Mouse (Mus musculus) lung, adult 2 months (tissue): ENCODE measurements around the gene Ttc23.

Source experiments
- CTCF ChIP-seq: fragments of 200-500 bp; IDR thresholded peaks from 2 replicates; pipeline ENCODE4 v1.5.1; 2011; ENCODE audit warnings: mild to moderate bottlenecking, low read length, control low read depth; ENCODE audit not compliant: insufficient read depth
- POLR2A ChIP-seq: fragments of 200-500 bp; IDR thresholded peaks from 2 replicates; pipeline ENCODE4 v1.6.1; 2011; ENCODE audit warnings: low read depth, mild to moderate bottlenecking, control low read depth, low read length, borderline replicate concordance; ENCODE audit errors: extremely low read depth

GRCm38 (mm10) chr7:67716213-67716878 is 69.1 kb downstream of the Ttc23 start:
- TF ChIP-seq POLR2A (no peak), CTCF (no peak)
